ENCODE assay signal across 10 mouse cellular contexts in the genomic region with DNA sequence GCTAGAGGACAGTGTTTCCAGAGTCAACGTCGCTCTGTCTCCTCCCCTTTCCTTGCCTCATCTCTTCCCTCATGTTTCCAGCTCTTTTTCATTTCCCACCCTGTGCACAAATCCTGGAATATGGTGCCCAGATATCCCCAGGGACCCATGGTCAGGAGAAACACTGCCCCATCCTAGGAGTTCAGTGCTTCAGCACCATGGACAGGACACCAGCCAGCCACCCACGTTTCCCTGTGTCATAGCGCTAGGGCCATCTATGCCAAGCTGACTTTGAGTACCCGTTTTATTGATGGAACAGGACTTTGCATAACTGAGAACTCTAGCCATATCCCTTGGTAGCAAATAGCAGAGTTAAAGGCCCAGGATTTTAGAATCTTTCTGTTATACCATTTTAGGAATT. TPM values are rescaled to one million over a fixed set of nuclear protein-coding genes. Genes with fewer than 3 reads are reported as not detected.
DNase-seq lines count a peak whose midpoint lies in the region; ATAC-seq and TF ChIP-seq lines count a peak whose summit lies in the region.
"Had no signal": no experiment of that assay in that cellular context is flagged by ENCODE, and none has a peak within 500 bp of the region (broad histone marks: within the 10 kb centered on the region; RNA-seq: fewer than 3 reads in every experiment).

No protein-coding gene starts in this region.

- H3K4me2 ChIP-seq in forebrain, embryonic 13.5 days: no peak overlapping the region
- H3K4me2 ChIP-seq in midbrain, embryonic 14.5 days (ENCODE audit: low read length): no peak overlapping the region
- H3K4me2 ChIP-seq: heart, embryonic 15.5 days had no signal

- H3K4me1 ChIP-seq in forebrain, embryonic 10.5 days: peaks cover 17% of the 10 kb centered on the region
- H3K4me1 ChIP-seq in forebrain, embryonic 13.5 days: peaks cover 23% of the 10 kb centered on the region
- no peaks in the 10 kb centered on the region for H3K4me1 ChIP-seq in lung, adult 2 months (ENCODE audit: control insufficient read depth, insufficient read depth, low read length)
- peaks cover 16% of the 10 kb centered on the region for H3K4me1 ChIP-seq in midbrain, embryonic 14.5 days (ENCODE audit: control insufficient read depth, insufficient read depth, low read length)
- H3K4me1 ChIP-seq: heart, embryonic 15.5 days had no signal

- no peaks in the 10 kb centered on the region for H3K9me3 ChIP-seq in forebrain, embryonic 10.5 days
- no peaks in the 10 kb centered on the region for H3K9me3 ChIP-seq in forebrain, embryonic 13.5 days (replicated peaks)
- H3K9me3 ChIP-seq in midbrain, embryonic 14.5 days (ENCODE audit: control insufficient read depth, low read length): no peaks in the 10 kb centered on the region
- H3K9me3 ChIP-seq: heart, embryonic 15.5 days had no signal

- no peaks in the 10 kb centered on the region for H3K36me3 ChIP-seq in forebrain, embryonic 10.5 days (replicated peaks)
- no peaks in the 10 kb centered on the region for H3K36me3 ChIP-seq in forebrain, embryonic 13.5 days (ENCODE audit: poor library complexity, severe bottlenecking)
- H3K36me3 ChIP-seq in midbrain, embryonic 14.5 days (ENCODE audit: control insufficient read depth, insufficient read depth, low read length): no peaks in the 10 kb centered on the region
- H3K36me3 ChIP-seq: heart, embryonic 15.5 days had no signal

- ATAC-seq in forebrain, embryonic 13.5 days: no peak
- no peak for ATAC-seq in midbrain, embryonic 14.5 days (ENCODE audit: low FRiP score, low TSS enrichment)

- DNase-seq in forebrain, embryonic 10.5 days (ENCODE audit: extremely low spot score, low spot score): peak; percentile 20
- peak; percentile 31 for DNase-seq in lung, postnatal 10 days
- no peak for DNase-seq in lung, adult 2 months
- DNase-seq in embryo, embryonic 9.5 days (ENCODE audit: extremely low spot score): peak; percentile 27
- peak; percentile 40 for DNase-seq in midbrain, embryonic 14.5 days
- no peak for DNase-seq in natural killer cell, adult 2 months (ENCODE audit: low spot score in 2 of 2)
- no peak for DNase-seq in urinary bladder, postnatal 25 days (ENCODE audit: low spot score)
- DNase-seq: cerebellum, adult 8-10 months had no signal

- no peak for TF ChIP-seq POLR2A in lung, adult 2 months (IDR thresholded peaks at IDR 0.05; ENCODE audit: borderline replicate concordance, extremely low read depth, low read depth, low read length)

- H3K9ac ChIP-seq in forebrain, embryonic 13.5 days: no peak overlapping the region
- H3K9ac ChIP-seq in midbrain, embryonic 14.5 days (replicated peaks; ENCODE audit: low read length): no peak overlapping the region
- H3K9ac ChIP-seq: heart, embryonic 15.5 days had no signal

- H3K4me3 ChIP-seq in forebrain, embryonic 10.5 days: no peak overlapping the region
- H3K4me3 ChIP-seq in forebrain, embryonic 13.5 days: no peak overlapping the region
- no peak overlapping the region for H3K4me3 ChIP-seq in lung, adult 2 months (replicated peaks; ENCODE audit: extremely low read depth, low read depth, low read length)
- H3K4me3 ChIP-seq in midbrain, embryonic 14.5 days (replicated peaks; ENCODE audit: low read depth, low read length): no peak overlapping the region
- H3K4me3 ChIP-seq: heart, embryonic 15.5 days had no signal

- no peak for TF ChIP-seq CTCF in lung, adult 2 months (IDR thresholded peaks at IDR 0.05; ENCODE audit: insufficient read depth, low read length)

- 43% methylated on average over 5 of the region's 5 CpGs for WGBS in forebrain, embryonic 10.5 days
- WGBS in forebrain, embryonic 13.5 days: 30% methylated on average over 5 of the region's 5 CpGs
- 29% methylated on average over 5 of the region's 5 CpGs for WGBS in lung, adult 2 months
- WGBS in midbrain, embryonic 14.5 days: 37% methylated on average over 5 of the region's 5 CpGs

- H3K27ac ChIP-seq in forebrain, embryonic 10.5 days: no peak overlapping the region
- no peak overlapping the region for H3K27ac ChIP-seq in forebrain, embryonic 13.5 days
- no peak overlapping the region; the same call in 1 of the 2 replicates for H3K27ac ChIP-seq in midbrain, embryonic 14.5 days (replicated peaks; ENCODE audit: low read depth, low read length)
- H3K27ac ChIP-seq: heart, embryonic 15.5 days had no signal

- H3K27me3 ChIP-seq in forebrain, embryonic 10.5 days (ENCODE audit: poor library complexity, severe bottlenecking): no peaks in the 10 kb centered on the region
- no peaks in the 10 kb centered on the region for H3K27me3 ChIP-seq in forebrain, embryonic 13.5 days
- H3K27me3 ChIP-seq in midbrain, embryonic 14.5 days (ENCODE audit: control insufficient read depth, insufficient read depth, low read length): no peaks in the 10 kb centered on the region
- H3K27me3 ChIP-seq: heart, embryonic 15.5 days had no signal

RNA-seq across cellular contexts. Expression of a gene that starts 55.0 kb away (rescaled TPM):
- 0.34 and 0.40 TPM in 2 replicates for polyA plus RNA-seq in forebrain, embryonic 10.5 days (2016; fragmentation: Nextera tagmentation; extraction: Ambion mirVana)
- polyA plus RNA-seq in forebrain, embryonic 13.5 days (2015; fragmentation: Nextera tagmentation; extraction: Ambion mirVana): 4.5 and 5.1 TPM in 2 replicates
- polyA plus RNA-seq in lung, adult 2 months (2012; rRNA removed): 0.01 TPM in 1 of 2 replicates, not detected in the other
- polyA plus RNA-seq in midbrain, embryonic 14.5 days (2014; fragmentation: Nextera tagmentation; extraction: Ambion mirVana): 9.8 and 13.5 TPM in 2 replicates

Comparison
In these comparisons a context has a peak if more than half of its experiments do, and no peak if none do; other contexts are left out.
1. DNase-seq: peak in forebrain, embryonic 10.5 days (single experiment), lung, postnatal 10 days (single experiment), embryo, embryonic 9.5 days (single experiment) and midbrain, embryonic 14.5 days (single experiment); none in lung, adult 2 months (single experiment), natural killer cell, adult 2 months (0 of 2) and urinary bladder, postnatal 25 days (single experiment).